Mouse (Mus musculus): ENCODE data around the gene BC117090.
"Not testable (repeated sequence)": the region's sequence is repeated elsewhere in the genome, so short reads cannot be mapped to it uniquely, and the experiment has no call there.

BC117090 gene

GRCm38 (mm10) chr16:36334232-36334631 lies at the start of gene BC117090:
TSS of gene BC117090 (minus strand) at chr16:36334332.
- DNase-seq (ENCODE audit: low spot score in 2 of 2), result no peak

GRCm38 (mm10) chr16:36367648-36368047 lies 33.5 kb upstream of the BC117090 start, which contains the start of gene BC100530:
TSS of gene BC100530 (minus strand) at chr16:36367748.
- not testable (repeated sequence) for DNase-seq (ENCODE audit: low spot score in 2 of 2)

- DNase-seq (ENCODE audit: low spot score in 2 of 2), result no peak
Measured at GRCm38 (mm10) chr16:36337171-36337570, 3.0 kb upstream of the BC117090 start.

GRCm38 (mm10) chr16:36319286-36319685 lies 14.8 kb downstream of the BC117090 start:
- DNase-seq (ENCODE audit: low spot score in 2 of 2), result no peak

GRCm38 (mm10) chr16:36316111-36316510 lies 18.0 kb downstream of the BC117090 start:
- not testable (repeated sequence) for DNase-seq (ENCODE audit: low spot score in 2 of 2)

- DNase-seq (ENCODE audit: low spot score in 2 of 2), result no peak
Measured at GRCm38 (mm10) chr16:36307631-36308030, 26.5 kb downstream of the BC117090 start.

GRCm38 (mm10) chr16:36289140-36289539 lies 45.0 kb downstream of the BC117090 start:
- DNase-seq (ENCODE audit: low spot score in 2 of 2), result no peak

- DNase-seq (ENCODE audit: low spot score in 2 of 2), result not testable (repeated sequence)
Measured at GRCm38 (mm10) chr16:36276796-36277195, 57.3 kb downstream of the BC117090 start, which contains the start of gene Stfa1. TSS of gene Stfa1 (plus strand) at chr16:36276951.

Measured in frontal cortex, postnatal 36 days (tissue).